Mouse (Mus musculus): Measurements from ENCODE around the gene Fgfr2. TPM values are rescaled to one million over a fixed set of nuclear protein-coding genes. Genes with fewer than 3 reads are reported as not detected.
A peak's percentile ranks its signal among the peaks of the same experiment; 100 is the strongest.

The Fgfr2 gene
- total and polyA plus RNA-seq, 2 experiments from 2014 or later = 12.1 to 32.6 TPM

- Histone ChIP-seq H3K27me3 (ENCODE audit: insufficient read depth, low read length) (no peaks in the 10 kb centered on the region), H3K9ac (replicated peaks; ENCODE audit: low read length, poor library complexity, severe bottlenecking) (no peak overlapping the region), H3K4me3 (ENCODE audit: low read depth, low read length) (no peak overlapping the region), H3K9me3 (ENCODE audit: low read length) (no peaks in the 10 kb centered on the region), H3K36me3 (ENCODE audit: insufficient read depth, low read length) (no peaks in the 10 kb centered on the region), H3K4me2 (ENCODE audit: low read depth, low read length, poor library complexity, severe bottlenecking) (no peak overlapping the region), H3K4me1 (ENCODE audit: insufficient read depth, low read length) (no peaks in the 10 kb centered on the region; the same call in 1 of the 2 replicates), H3K27ac (ENCODE audit: low read depth, low read length) (0 out of 2 replicates have a peak overlapping the region, but pooled peaks have one; percentile 1)
- WGBS = 59% methylated on average over 17 of the region's 17 CpGs
- no peak for ATAC-seq (ENCODE audit: low FRiP score)
- 0 out of 2 replicates have a peak, but pooled peaks have one; percentile 24 for TF ChIP-seq CTCF (IDR thresholded peaks at IDR 0.05)
- peak; percentile 67 for DNase-seq (ENCODE audit: low spot score)
Measured at GRCm38 (mm10) chr7:132673931-132674755, 449.0 kb downstream of the Fgfr2 start.

DNA sequence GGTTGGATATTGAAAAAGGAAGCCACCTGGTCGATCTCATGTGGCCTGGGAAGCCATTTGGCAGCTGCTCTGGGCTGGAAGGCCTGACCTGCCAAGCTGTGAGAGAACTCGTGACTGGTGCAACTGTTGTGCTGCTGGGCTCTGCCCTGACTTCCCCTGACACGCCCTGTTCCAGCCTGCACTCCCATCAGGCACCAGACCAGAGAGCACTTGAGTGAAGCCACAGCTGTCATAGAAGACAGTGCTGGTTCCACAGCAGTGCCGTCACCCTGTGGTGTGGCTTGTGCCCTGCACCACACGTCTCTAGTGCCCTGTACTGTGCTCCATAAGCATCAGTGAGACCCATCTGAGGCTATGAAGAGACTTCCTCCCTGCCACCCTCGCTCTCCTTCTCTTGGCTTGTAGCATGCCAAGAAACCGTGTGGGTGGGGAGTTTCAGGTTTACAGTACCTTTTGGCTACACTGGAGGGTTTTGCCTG is 450.6 kb downstream of the Fgfr2 start:
- WGBS = 80% methylated on average over 7 of the region's 7 CpGs
- no peak overlapping the region for H3K27ac ChIP-seq (ENCODE audit: low read depth, low read length)
- no peak overlapping the region for H3K4me2 ChIP-seq (ENCODE audit: low read depth, low read length, poor library complexity, severe bottlenecking)
- DNase-seq (ENCODE audit: low spot score) = no peak
- no peaks in the 10 kb centered on the region; the same call in 1 of the 2 replicates for H3K4me1 ChIP-seq (ENCODE audit: insufficient read depth, low read length)
- H3K36me3 ChIP-seq (ENCODE audit: insufficient read depth, low read length) = no peaks in the 10 kb centered on the region
- no peak for ATAC-seq (ENCODE audit: low FRiP score)
- no peak overlapping the region for H3K9ac ChIP-seq (replicated peaks; ENCODE audit: low read length, poor library complexity, severe bottlenecking)
- H3K4me3 ChIP-seq (ENCODE audit: low read depth, low read length) = no peak overlapping the region
- H3K27me3 ChIP-seq (ENCODE audit: insufficient read depth, low read length) = no peaks in the 10 kb centered on the region
- no peaks in the 10 kb centered on the region for H3K9me3 ChIP-seq (ENCODE audit: low read length)
- TF ChIP-seq CTCF (IDR thresholded peaks at IDR 0.05) = no peak

GRCm38 (mm10) chr7:132670863-132671165 is 452.3 kb downstream of the Fgfr2 start:
- no peaks in the 10 kb centered on the region for H3K27me3 ChIP-seq (ENCODE audit: insufficient read depth, low read length)
- H3K27ac ChIP-seq (ENCODE audit: low read depth, low read length) = no peak overlapping the region
- no peaks in the 10 kb centered on the region for H3K9me3 ChIP-seq (ENCODE audit: low read length)
- H3K36me3 ChIP-seq (ENCODE audit: insufficient read depth, low read length) = no peaks in the 10 kb centered on the region
- DNase-seq (ENCODE audit: low spot score) = no peak
- H3K4me3 ChIP-seq (ENCODE audit: low read depth, low read length) = no peak overlapping the region
- WGBS = 86% methylated on average over 3 of the region's 3 CpGs
- TF ChIP-seq CTCF (IDR thresholded peaks at IDR 0.05) = no peak
- H3K9ac ChIP-seq (replicated peaks; ENCODE audit: low read length, poor library complexity, severe bottlenecking) = no peak overlapping the region
- ATAC-seq (ENCODE audit: low FRiP score) = no peak
- H3K4me2 ChIP-seq (ENCODE audit: low read depth, low read length, poor library complexity, severe bottlenecking) = no peak overlapping the region
- H3K4me1 ChIP-seq (ENCODE audit: insufficient read depth, low read length) = no peaks in the 10 kb centered on the region; the same call in 1 of the 2 replicates

DNA sequence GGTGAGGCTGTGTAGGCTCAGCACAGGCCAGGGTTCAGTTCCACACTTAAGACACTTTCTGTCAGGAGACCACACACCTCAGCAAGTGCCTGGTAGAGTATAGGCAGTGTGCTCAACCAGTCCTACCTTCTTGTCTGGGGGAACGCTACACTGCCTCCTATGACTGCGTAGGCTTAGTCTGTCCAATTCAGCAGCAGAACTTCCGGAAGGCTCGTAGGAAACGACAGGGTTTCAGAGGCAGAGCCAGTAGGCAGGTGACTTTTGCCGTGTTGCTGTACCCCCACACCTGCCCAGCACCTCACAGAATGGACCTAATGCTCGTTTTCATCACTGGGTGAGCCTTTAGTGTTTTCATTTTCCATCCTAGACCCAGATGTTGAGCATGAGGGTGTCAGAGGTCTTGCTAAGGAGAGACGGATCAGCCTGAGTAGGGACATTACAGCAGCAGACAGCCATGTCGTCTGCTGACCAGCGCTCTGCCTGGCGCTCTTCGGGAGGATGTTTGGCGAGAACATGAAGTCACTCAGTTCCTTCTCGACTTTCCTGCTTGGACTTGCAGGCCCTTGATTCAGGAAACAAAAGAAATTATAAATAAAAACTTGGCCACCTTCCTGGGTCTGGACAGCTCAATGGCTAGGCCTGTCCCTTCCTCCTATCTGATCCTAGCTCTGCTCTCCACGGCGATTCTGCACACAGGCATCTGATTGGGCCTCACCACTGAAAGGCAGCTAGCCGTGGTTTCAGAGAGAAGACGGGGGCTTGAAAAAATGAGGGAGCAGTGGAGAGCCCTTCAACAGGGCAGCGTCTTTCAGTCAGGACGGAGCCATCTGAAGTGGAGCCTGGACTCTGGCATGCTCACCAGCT is 452.9 kb downstream of the Fgfr2 start:
- Histone ChIP-seq H3K4me1 (ENCODE audit: insufficient read depth, low read length) (no peaks in the 10 kb centered on the region; the same call in 1 of the 2 replicates), H3K4me2 (ENCODE audit: low read depth, low read length, poor library complexity, severe bottlenecking) (no peak overlapping the region), H3K9me3 (ENCODE audit: low read length) (no peaks in the 10 kb centered on the region), H3K27me3 (ENCODE audit: insufficient read depth, low read length) (no peaks in the 10 kb centered on the region), H3K27ac (ENCODE audit: low read depth, low read length) (no peak overlapping the region), H3K9ac (replicated peaks; ENCODE audit: low read length, poor library complexity, severe bottlenecking) (no peak overlapping the region), H3K36me3 (ENCODE audit: insufficient read depth, low read length) (no peaks in the 10 kb centered on the region), H3K4me3 (ENCODE audit: low read depth, low read length) (no peak overlapping the region)
- WGBS = 85% methylated on average over 20 of the region's 20 CpGs
- no peak for DNase-seq (ENCODE audit: low spot score)
- ATAC-seq (ENCODE audit: low FRiP score) = no peak
- TF ChIP-seq CTCF (IDR thresholded peaks at IDR 0.05) = no peak

GRCm38 (mm10) chr7:132668604-132669003 is 454.5 kb downstream of the Fgfr2 start:
- H3K27ac ChIP-seq (ENCODE audit: low read depth, low read length) = no peak overlapping the region
- H3K9me3 ChIP-seq (ENCODE audit: low read length) = no peaks in the 10 kb centered on the region
- H3K9ac ChIP-seq (replicated peaks; ENCODE audit: low read length, poor library complexity, severe bottlenecking) = no peak overlapping the region
- no peak for TF ChIP-seq CTCF (IDR thresholded peaks at IDR 0.05)
- no peaks in the 10 kb centered on the region for H3K36me3 ChIP-seq (ENCODE audit: insufficient read depth, low read length)
- 52% methylated on average over 2 of the region's 2 CpGs for WGBS
- ATAC-seq (ENCODE audit: low FRiP score) = no peak
- no peak overlapping the region for H3K4me3 ChIP-seq (ENCODE audit: low read depth, low read length)
- no peaks in the 10 kb centered on the region; the same call in 1 of the 2 replicates for H3K4me1 ChIP-seq (ENCODE audit: insufficient read depth, low read length)
- no peaks in the 10 kb centered on the region for H3K27me3 ChIP-seq (ENCODE audit: insufficient read depth, low read length)
- H3K4me2 ChIP-seq (ENCODE audit: low read depth, low read length, poor library complexity, severe bottlenecking) = no peak overlapping the region
- DNase-seq (ENCODE audit: low spot score) = no peak

Data from midbrain, postnatal 0 days (tissue).